In genomic region chr1:93444405-93445110, GRCm38 (mm10) we compare ENCODE assay signal across 7 mouse cellular contexts. TPM values are rescaled to one million over a fixed set of nuclear protein-coding genes. Genes with fewer than 3 reads are reported as not detected.
A peak's percentile ranks its signal among the peaks of the same experiment; 100 is the strongest.
DNase-seq lines count a peak whose midpoint lies in the region; ATAC-seq and TF ChIP-seq lines count a peak whose summit lies in the region.

No protein-coding gene starts in this region.

- ATAC-seq in megakaryocyte-erythroid progenitor cell, adult 5-6 weeks (replicated peaks; ENCODE audit: low FRiP score, low TSS enrichment, poor library complexity, severe bottlenecking) = peak; percentile 83

- 0 out of 2 replicates have a peak overlapping the region, but pooled peaks have one; percentile 81 for H3K27ac ChIP-seq in cortical plate, adult 2 months (ENCODE audit: insufficient read depth, low read length)

- TF ChIP-seq POLR2A in cortical plate, adult 2 months (IDR thresholded peaks at IDR 0.05; ENCODE audit: extremely low read depth, insufficient read depth, low read length) = no peak

- peak; percentile 72 to 75 for DNase-seq in adrenal gland, adult 18-20 months (ENCODE audit: low spot score in 2 of 2)
- peak; percentile 67 to 71 for DNase-seq in gastrocnemius, adult 8-10 months (ENCODE audit: low spot score in 2 of 2)
- DNase-seq in hindlimb bud, embryonic 11.5 days (ENCODE audit: extremely low spot score, low read depth, low spot score) = peak; percentile 26
- DNase-seq in left cerebral cortex, postnatal 14 days (ENCODE audit: low spot score in 2 of 2) = peak; percentile 8 to 52
- peak; percentile 26 to 49 for DNase-seq in right cerebral cortex, postnatal 36 days (ENCODE audit: low spot score in 2 of 2)

- peaks cover 4% of the 10 kb centered on the region; the same call in 1 of the 2 replicates for H3K4me1 ChIP-seq in cortical plate, adult 2 months (ENCODE audit: control insufficient read depth, insufficient read depth, low read length)

- peak overlapping the region; percentile 78 for H3K4me3 ChIP-seq in cortical plate, adult 2 months (ENCODE audit: insufficient read depth, low read length)

- intact Hi-C loops in left cerebral cortex, postnatal 14 days (cut with DNase I) = loop anchor here (1.0 kb wide), 1 partner anchor 34 kb away; the partner anchor contains the start of gene Hdlbp

- TF ChIP-seq CTCF in cortical plate, adult 2 months (IDR thresholded peaks at IDR 0.05; ENCODE audit: extremely low read depth, insufficient read depth, low read length) = no peak

RNA-seq across cellular contexts. Expression of gene Hdlbp, which starts 34.1 kb away (rescaled TPM):
- 100 to 1,000 TPM; 316 to 376 TPM for total RNA-seq in adrenal gland, adult 18-20 months (2021)
- 92.1 and 93.3 TPM in 2 replicates for polyA plus RNA-seq in cortical plate, adult 2 months (2012; rRNA removed)
- total RNA-seq in gastrocnemius, adult 8-10 months (2022) = 100 to 1,000 TPM; 315 to 387 (median 363) TPM
- total RNA-seq in left cerebral cortex, postnatal 14 days (2021) = 100 to 1,000 TPM; 159 to 165 TPM
- total RNA-seq in megakaryocyte-erythroid progenitor cell, adult 5-6 weeks (2014; fragmentation: Nextera tagmentation) = 121 and 153 TPM in 2 replicates
- total RNA-seq in megakaryocyte-erythroid progenitor cell, adult 5-6 weeks (2017) = 76.8 and 113 TPM in 2 replicates

Comparison
In these comparisons a context has a peak if more than half of its experiments do, and no peak if none do; other contexts are left out.
1. Peak in every context shown above with its lines: DNase-seq, ATAC-seq, H3K4me3 ChIP-seq and H3K27ac ChIP-seq.